Mouse (Mus musculus) spleen, adult 2 months (tissue): Measurements from ENCODE around the gene Necab3.

ENCODE experiments used
- CTCF ChIP-seq: fragments of 200-500 bp; IDR thresholded peaks from 2 replicates; pipeline ENCODE4 v1.5.1; 2011; ENCODE audit warnings: mild to moderate bottlenecking, inconsistent platforms; ENCODE audit not compliant: insufficient read depth, insufficient read length, insufficient replicate concordance; ENCODE audit errors: extremely low read depth
- POLR2A ChIP-seq: fragments of 200-500 bp; IDR thresholded peaks from 2 replicates; pipeline ENCODE4 v1.6.1; 2011; ENCODE audit warnings: low read depth, low read length, inconsistent platforms

GRCm38 (mm10) chr2:154551927-154552326 lies 6.8 kb downstream of the Necab3 start:
- TF ChIP-seq CTCF = no peak
- no peak for TF ChIP-seq POLR2A
